Mouse (Mus musculus): ENCODE results near the gene Setdb1. TPM values are rescaled to one million over a fixed set of nuclear protein-coding genes. Genes with fewer than 3 reads are reported as not detected.

Gene Setdb1
- total and polyA plus RNA-seq, 2 experiments from 2014 or later, result 28.4 to 44.4 TPM

DNA sequence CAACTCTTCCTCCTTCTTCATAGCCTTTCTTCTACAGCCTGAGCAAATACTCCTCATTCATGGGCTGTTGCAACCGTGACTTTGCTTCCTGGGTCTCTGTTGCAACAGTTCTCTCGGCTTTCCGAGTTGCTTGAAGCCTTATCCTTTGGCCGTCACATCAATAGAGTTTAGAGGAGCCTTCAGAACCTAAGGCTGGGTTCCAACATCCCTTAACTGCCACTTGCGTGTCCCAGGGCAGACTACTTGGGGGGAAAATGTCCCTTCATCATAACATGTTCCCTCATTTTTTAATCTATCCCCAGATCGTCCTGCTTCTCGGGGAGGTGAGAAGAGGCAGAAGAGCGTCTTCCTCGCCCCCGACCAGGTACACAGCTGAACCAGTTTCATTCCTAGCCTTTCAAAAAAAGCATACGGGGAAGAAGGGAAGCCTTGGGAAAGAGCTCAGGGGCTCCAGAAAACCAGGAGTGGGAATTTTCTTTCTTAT is 74.6 kb downstream of the Setdb1 start:
- no peak for ATAC-seq (ENCODE audit: low FRiP score)
- H3K4me2 ChIP-seq (ENCODE audit: low read depth, low read length, poor library complexity, severe bottlenecking), result peak overlapping the region; percentile 93

GRCm38 (mm10) chr3:95281216-95282126 is 75.5 kb downstream of the Setdb1 start, which contains the start of the genes Mindy1 and Prune1:
Mindy1 (plus strand) TSS chr3:95281345.
Prune1 (minus strand) TSS chr3:95282076.
- H3K9ac ChIP-seq (replicated peaks; ENCODE audit: low read length, poor library complexity, severe bottlenecking), result peak within 1 kb of the TSS; percentile 93
- no peaks in the 10 kb centered on the region for H3K9me3 ChIP-seq (ENCODE audit: low read length)
- no peaks in the 10 kb centered on the region for H3K27me3 ChIP-seq (ENCODE audit: insufficient read depth, low read length)
- TF ChIP-seq CTCF (IDR thresholded peaks at IDR 0.05), result peak; percentile 65
- H3K4me2 ChIP-seq (ENCODE audit: low read depth, low read length, poor library complexity, severe bottlenecking), result peak within 1 kb of the TSS; percentile 93
- DNase-seq (ENCODE audit: low spot score) (peak; percentile 99), ATAC-seq (ENCODE audit: low FRiP score) (peak; percentile 91)
- peak within 1 kb of the TSS; percentile 73 for H3K4me3 ChIP-seq (ENCODE audit: low read depth, low read length)
- H3K36me3 ChIP-seq (ENCODE audit: insufficient read depth, low read length), result no peaks in the 10 kb centered on the region
- H3K27ac ChIP-seq (ENCODE audit: low read depth, low read length), result peak within 1 kb of the TSS; percentile 87
- WGBS, result 1% methylated on average over 49 of the region's 53 CpGs
- peaks cover 9% of the 10 kb centered on the region; the same call in 1 of the 2 replicates for H3K4me1 ChIP-seq (ENCODE audit: insufficient read depth, low read length)

More for the DNA sequence above, 74.6 kb downstream of the Setdb1 start:
- Histone ChIP-seq H3K4me3 (ENCODE audit: low read depth, low read length) (peak overlapping the region; percentile 73), H3K27ac (ENCODE audit: low read depth, low read length) (peak overlapping the region; percentile 87), H3K9me3 (ENCODE audit: low read length) (no peaks in the 10 kb centered on the region), H3K36me3 (ENCODE audit: insufficient read depth, low read length) (no peaks in the 10 kb centered on the region), H3K27me3 (ENCODE audit: insufficient read depth, low read length) (no peaks in the 10 kb centered on the region), H3K9ac (replicated peaks; ENCODE audit: low read length, poor library complexity, severe bottlenecking) (peak overlapping the region; percentile 80), H3K4me1 (ENCODE audit: insufficient read depth, low read length) (peaks cover 9% of the 10 kb centered on the region; the same call in 1 of the 2 replicates)
- no peak for TF ChIP-seq CTCF (IDR thresholded peaks at IDR 0.05)
- under 1% methylated on average over 11 of the region's 11 CpGs for WGBS
- DNase-seq (ENCODE audit: low spot score), result peak; percentile 39

GRCm38 (mm10) chr3:95280747-95281146 is 76.3 kb downstream of the Setdb1 start:
- Histone ChIP-seq H3K9me3 (ENCODE audit: low read length) (no peaks in the 10 kb centered on the region), H3K4me2 (ENCODE audit: low read depth, low read length, poor library complexity, severe bottlenecking) (peak overlapping the region; percentile 93), H3K9ac (replicated peaks; ENCODE audit: low read length, poor library complexity, severe bottlenecking) (peak overlapping the region; percentile 93), H3K27ac (ENCODE audit: low read depth, low read length) (peak overlapping the region; percentile 87), H3K4me3 (ENCODE audit: low read depth, low read length) (peak overlapping the region; percentile 73), H3K36me3 (ENCODE audit: insufficient read depth, low read length) (no peaks in the 10 kb centered on the region), H3K27me3 (ENCODE audit: insufficient read depth, low read length) (no peaks in the 10 kb centered on the region), H3K4me1 (ENCODE audit: insufficient read depth, low read length) (peaks cover 9% of the 10 kb centered on the region; the same call in 1 of the 2 replicates)
- TF ChIP-seq CTCF (IDR thresholded peaks at IDR 0.05), result peak; percentile 7
- DNase-seq (ENCODE audit: low spot score) (peak; percentile 32), ATAC-seq (ENCODE audit: low FRiP score) (no peak)
- 19% methylated on average over 8 of the region's 8 CpGs for WGBS

DNA sequence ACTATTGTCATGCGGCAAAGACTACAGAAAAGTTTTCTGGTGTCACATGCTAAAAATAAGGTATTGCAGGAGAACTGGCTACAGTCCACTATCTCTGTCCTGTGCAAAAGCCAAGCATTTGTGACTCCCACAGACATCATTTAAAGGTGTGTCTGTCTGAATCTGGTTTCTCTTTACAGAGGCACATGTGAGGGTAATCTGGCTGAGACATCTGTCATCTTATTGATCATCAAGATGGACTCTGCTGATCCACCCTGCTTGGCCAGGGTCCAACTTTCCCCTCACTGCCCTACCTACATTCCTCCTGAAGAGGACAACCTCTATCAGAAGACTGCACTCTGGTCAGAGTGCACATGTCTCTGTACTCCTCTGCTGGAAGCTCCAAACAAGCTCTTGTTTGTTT is 79.9 kb downstream of the Setdb1 start:
- H3K27ac ChIP-seq (ENCODE audit: low read depth, low read length), result no peak overlapping the region

DNA sequence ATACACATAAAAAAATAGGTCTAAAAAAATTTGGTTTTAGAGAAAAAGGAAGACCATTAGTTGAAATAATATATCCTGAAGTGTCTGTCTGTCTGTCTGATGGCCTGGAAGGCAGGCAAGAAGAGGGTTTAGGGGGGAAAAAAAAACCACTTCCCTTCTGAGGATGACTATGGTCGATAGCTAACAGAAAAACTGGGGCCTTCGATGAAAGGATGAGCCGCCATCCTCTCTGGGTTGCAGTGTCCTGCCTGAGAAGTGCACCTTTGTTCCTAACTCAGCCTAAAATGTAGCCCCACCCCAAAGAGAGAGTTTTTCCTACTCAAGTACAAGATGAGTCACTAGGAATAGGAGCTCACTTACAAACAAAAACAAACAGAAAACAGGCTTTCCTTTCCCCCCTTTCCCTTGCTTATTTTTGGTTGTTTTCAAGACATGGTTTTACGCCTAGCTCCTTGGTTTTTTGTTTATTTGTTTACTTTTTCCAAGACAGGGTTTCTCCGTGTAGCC is 80.5 kb downstream of the Setdb1 start:
- Histone ChIP-seq H3K27ac (ENCODE audit: low read depth, low read length) (no peak overlapping the region), H3K9ac (replicated peaks; ENCODE audit: low read length, poor library complexity, severe bottlenecking) (no peak overlapping the region), H3K4me2 (ENCODE audit: low read depth, low read length, poor library complexity, severe bottlenecking) (no peak overlapping the region), H3K4me1 (ENCODE audit: insufficient read depth, low read length) (0 out of 2 replicates have a peak, but pooled peaks cover 2% of the 10 kb centered on the region), H3K36me3 (ENCODE audit: insufficient read depth, low read length) (no peaks in the 10 kb centered on the region), H3K4me3 (ENCODE audit: low read depth, low read length) (no peak overlapping the region), H3K27me3 (ENCODE audit: insufficient read depth, low read length) (no peaks in the 10 kb centered on the region), H3K9me3 (ENCODE audit: low read length) (no peaks in the 10 kb centered on the region)
- WGBS, result 84% methylated on average over 5 of the region's 5 CpGs
- TF ChIP-seq CTCF (IDR thresholded peaks at IDR 0.05), result no peak
- DNase-seq (ENCODE audit: low spot score) (no peak), ATAC-seq (ENCODE audit: low FRiP score) (no peak)

More for the DNA sequence above, 79.9 kb downstream of the Setdb1 start:
- Histone ChIP-seq H3K4me2 (ENCODE audit: low read depth, low read length, poor library complexity, severe bottlenecking) (no peak overlapping the region), H3K4me3 (ENCODE audit: low read depth, low read length) (no peak overlapping the region), H3K9me3 (ENCODE audit: low read length) (no peaks in the 10 kb centered on the region), H3K36me3 (ENCODE audit: insufficient read depth, low read length) (no peaks in the 10 kb centered on the region), H3K4me1 (ENCODE audit: insufficient read depth, low read length) (0 out of 2 replicates have a peak, but pooled peaks cover 2% of the 10 kb centered on the region), H3K27me3 (ENCODE audit: insufficient read depth, low read length) (no peaks in the 10 kb centered on the region), H3K9ac (replicated peaks; ENCODE audit: low read length, poor library complexity, severe bottlenecking) (no peak overlapping the region)
- TF ChIP-seq CTCF (IDR thresholded peaks at IDR 0.05), result no peak
- WGBS, result 93% methylated on average over 1 of the region's 1 CpGs
- ATAC-seq (ENCODE audit: low FRiP score) (no peak), DNase-seq (ENCODE audit: low spot score) (no peak)
